Mouse (Mus musculus) liver, embryonic 16.5 days (tissue): ENCODE measurements around the gene Klf12. TPM values are rescaled to one million over a fixed set of nuclear protein-coding genes. Genes with fewer than 3 reads are reported as not detected.

ENCODE experiments used
- ATAC-seq: fragments of 200-750 bp; cut with Nextera tagmentation; 2 replicates; pipeline ENCODE4 v1.8.0; 2017; ENCODE audit warnings: low read depth, mild to moderate bottlenecking, moderate number of reproducible peaks, moderate library complexity
- H3K27ac ChIP-seq: fragments of 300-500 bp; sonication (generic); 2 replicates; pipeline ENCODE4 v1.5.1; 2014; ENCODE audit warnings: mild to moderate bottlenecking, low read length
- H3K27me3 ChIP-seq: fragments of 300-500 bp; sonication (generic); 2 replicates; pipeline ENCODE4 v1.6.1; 2014; ENCODE audit warnings: low read depth, low read length, mixed read lengths; ENCODE audit not compliant: control insufficient read depth, insufficient read depth
- H3K36me3 ChIP-seq: fragments of 300-500 bp; sonication (generic); 2 replicates; pipeline ENCODE4 v1.6.1; 2014; ENCODE audit warnings: mild to moderate bottlenecking; ENCODE audit not compliant: control insufficient read depth, insufficient read depth
- H3K4me1 ChIP-seq: fragments of 300-500 bp; sonication (generic); 2 replicates; pipeline ENCODE4 v1.6.1; 2014; ENCODE audit warnings: low read depth, low read length, mixed read lengths; ENCODE audit not compliant: control insufficient read depth
- H3K4me2 ChIP-seq: fragments of 300-500 bp; sonication (generic); 2 replicates; pipeline ENCODE4 v1.6.1; 2014; ENCODE audit warnings: low read depth, low read length, mixed read lengths
- H3K4me3 ChIP-seq: fragments of 300-500 bp; sonication (generic); 2 replicates; pipeline ENCODE4 v1.5.1; 2014; ENCODE audit warnings: low read depth, mild to moderate bottlenecking, low read length
- H3K9ac ChIP-seq: fragments of 300-500 bp; sonication (generic); 2 replicates; pipeline ENCODE4 v1.6.1; 2014; ENCODE audit warnings: low read depth, low read length
- H3K9me3 ChIP-seq: fragments of 300-500 bp; sonication (generic); replicated peaks from 2 replicates; pipeline ENCODE4 v1.6.1; 2016; ENCODE audit warnings: low read length; ENCODE audit not compliant: control insufficient read depth
- WGBS: fragments of 180-500 bp; shearing (Covaris S2); extraction: QIAGEN DNeasy Blood & Tissue Kit; methylation state at CpG from one replicate; pipeline ENCODE4 v1.1.7; 2014; ENCODE audit not compliant: insufficient replicate concordance; 5-methylcytosine and 5-hydroxymethylcytosine counted together
- polyA plus RNA-seq: library from polyadenylated mRNA; unstranded; fragments of >200 nt; fragmentation: Nextera tagmentation; extraction: Ambion mirVana; gene quantifications from 2 replicates; pipeline ENCODE4 v1.2.1, GENCODE M21; 2015

Klf12 gene
- polyA plus RNA-seq, 1 experiment from 2014 or later = 7.4 TPM

DNA sequence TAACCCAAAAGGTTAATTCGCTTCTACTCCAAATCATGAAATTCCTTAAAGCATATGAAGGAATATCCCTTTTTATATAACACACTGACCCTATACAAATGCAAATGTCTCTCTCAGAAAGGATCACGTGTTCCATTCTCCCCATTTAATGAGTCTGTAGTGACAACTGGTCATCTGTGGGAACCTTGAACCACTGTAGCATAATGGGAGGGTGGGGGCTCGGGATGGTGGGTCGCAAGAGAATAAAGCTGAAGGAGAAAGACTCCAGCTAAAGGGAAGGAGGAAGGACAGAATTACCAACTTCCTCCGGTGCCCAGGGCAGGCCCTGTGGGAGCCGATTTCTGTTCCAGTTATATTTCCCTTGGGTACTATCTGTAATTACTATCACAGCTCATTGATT lies 180.7 kb downstream of the Klf12 start:
- Histone ChIP-seq H3K27me3 (no peaks in the 10 kb centered on the region), H3K36me3 (no peaks in the 10 kb centered on the region), H3K4me2 (no peak overlapping the region), H3K4me3 (no peak overlapping the region), H3K9ac (no peak overlapping the region), H3K4me1 (no peaks in the 10 kb centered on the region), H3K9me3 (no peaks in the 10 kb centered on the region; the same call in 1 of the 2 replicates), H3K27ac (no peak overlapping the region)
- ATAC-seq = no peak
- WGBS = 67% methylated on average over 6 of the region's 6 CpGs

DNA sequence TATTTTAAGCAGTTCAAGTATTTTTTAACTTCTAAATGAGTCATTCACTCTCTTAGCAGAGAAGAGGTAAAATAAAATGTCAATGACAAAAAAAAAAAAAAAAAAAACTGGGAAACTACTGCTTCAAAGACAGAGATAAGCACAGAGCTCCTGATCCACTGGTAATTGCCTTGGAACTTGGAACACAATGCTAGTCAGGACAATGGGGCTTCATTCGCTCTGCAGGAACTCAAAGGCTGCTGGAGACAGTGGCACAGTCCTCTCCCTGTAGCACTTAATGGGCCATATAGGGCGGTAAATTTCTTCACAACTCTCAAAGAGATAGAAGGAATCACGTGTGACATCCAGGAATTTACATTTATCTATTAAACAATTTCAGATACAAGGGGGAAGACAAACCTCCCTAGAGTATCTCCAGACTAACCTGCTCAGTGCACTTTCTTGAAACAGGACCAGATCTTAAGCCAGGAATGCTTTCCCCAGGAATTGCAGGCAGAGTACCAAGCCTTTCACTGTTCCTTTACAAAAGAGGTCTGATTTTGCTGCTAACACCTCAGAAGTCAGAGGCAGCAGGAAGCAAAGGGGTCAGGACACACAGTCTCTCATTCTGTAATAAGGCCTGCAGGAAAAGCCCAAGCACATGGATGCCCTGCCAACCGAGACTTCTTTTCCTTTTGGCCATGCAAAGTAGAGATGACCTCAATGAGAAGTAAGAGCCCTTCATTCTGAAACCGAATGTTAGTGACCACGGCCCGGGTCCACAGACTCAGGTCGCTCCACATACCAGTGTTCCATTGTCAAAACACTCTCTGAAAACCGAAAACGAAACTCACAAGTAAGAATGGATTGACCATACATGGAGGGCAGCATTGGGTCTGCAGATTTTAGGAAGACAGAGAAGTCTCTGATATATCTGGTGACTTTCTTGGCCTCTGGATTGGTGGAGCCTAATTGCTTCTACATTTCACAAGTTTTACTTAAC lies 187.0 kb downstream of the Klf12 start:
- Histone ChIP-seq H3K9me3 (no peaks in the 10 kb centered on the region), H3K27ac (no peak overlapping the region), H3K9ac (no peak overlapping the region), H3K36me3 (no peaks in the 10 kb centered on the region), H3K4me3 (no peak overlapping the region), H3K27me3 (no peaks in the 10 kb centered on the region), H3K4me2 (no peak overlapping the region), H3K4me1 (no peaks in the 10 kb centered on the region)
- ATAC-seq = no peak
- 62% methylated on average over 10 of the region's 10 CpGs for WGBS

- Histone ChIP-seq H3K36me3 (no peaks in the 10 kb centered on the region), H3K4me3 (no peak overlapping the region), H3K4me2 (no peak overlapping the region), H3K9ac (no peak overlapping the region), H3K27ac (no peak overlapping the region), H3K9me3 (no peaks in the 10 kb centered on the region), H3K27me3 (no peaks in the 10 kb centered on the region), H3K4me1 (no peaks in the 10 kb centered on the region)
- no peak for ATAC-seq
- 43% methylated on average over 3 of the region's 3 CpGs for WGBS
These were observed 188.7 kb downstream of the Klf12 start for GRCm38 (mm10) chr14:100095730-100096129.

GRCm38 (mm10) chr14:100090517-100090916 lies 194.0 kb downstream of the Klf12 start:
- H3K9ac ChIP-seq = no peak overlapping the region
- H3K4me3 ChIP-seq = no peak overlapping the region
- no peaks in the 10 kb centered on the region for H3K9me3 ChIP-seq
- no peaks in the 10 kb centered on the region for H3K27me3 ChIP-seq
- no peak overlapping the region for H3K27ac ChIP-seq
- no peak for ATAC-seq
- 68% methylated on average over 1 of the region's 1 CpGs for WGBS
- H3K4me1 ChIP-seq = no peaks in the 10 kb centered on the region
- H3K36me3 ChIP-seq = no peaks in the 10 kb centered on the region
- no peak overlapping the region for H3K4me2 ChIP-seq

GRCm38 (mm10) chr14:100079620-100080019 lies 204.9 kb downstream of the Klf12 start:
- no peak overlapping the region for H3K9ac ChIP-seq
- H3K9me3 ChIP-seq = no peaks in the 10 kb centered on the region
- no peak overlapping the region for H3K4me2 ChIP-seq
- H3K4me1 ChIP-seq = no peaks in the 10 kb centered on the region
- H3K27ac ChIP-seq = no peak overlapping the region
- H3K4me3 ChIP-seq = no peak overlapping the region
- ATAC-seq = no peak
- 33% methylated on average over 4 of the region's 4 CpGs for WGBS
- no peaks in the 10 kb centered on the region for H3K36me3 ChIP-seq
- H3K27me3 ChIP-seq = no peaks in the 10 kb centered on the region

DNA sequence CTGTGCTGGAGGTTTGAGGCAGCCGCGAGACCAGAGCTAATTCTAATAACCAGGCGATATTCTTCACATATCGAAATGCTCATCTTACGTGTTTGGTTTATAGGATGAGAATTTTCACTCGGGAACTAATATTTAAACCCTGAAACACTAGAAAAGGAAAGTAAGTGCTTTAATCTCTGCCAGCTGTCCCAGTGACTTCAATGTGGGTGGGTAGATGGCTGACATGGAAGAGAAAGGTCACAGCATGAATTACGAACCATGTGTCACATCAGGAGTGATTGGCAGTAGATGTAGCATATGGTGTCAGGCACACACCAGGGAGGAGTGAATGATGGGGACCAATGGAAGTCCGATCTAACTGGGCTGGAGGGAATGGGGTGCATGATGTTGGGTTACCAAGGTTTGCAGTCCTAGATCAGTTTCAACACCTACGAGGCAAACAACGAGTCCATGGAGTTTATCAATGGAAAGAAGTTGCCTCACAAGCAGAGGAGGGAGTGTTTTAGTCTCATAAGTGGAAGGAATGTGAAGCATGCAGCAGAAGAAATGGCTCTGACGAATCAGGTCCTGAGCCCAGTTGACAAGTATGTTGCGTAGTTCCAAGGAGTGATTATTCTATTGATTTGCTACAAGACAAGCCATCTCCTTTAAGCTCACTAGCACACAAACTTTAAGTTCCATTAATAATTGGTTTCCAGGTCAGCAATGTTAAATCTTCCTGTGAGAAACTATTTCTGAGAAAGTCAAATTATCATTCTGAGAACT lies 211.9 kb downstream of the Klf12 start:
- H3K9ac ChIP-seq = no peak overlapping the region
- H3K27ac ChIP-seq = no peak overlapping the region
- no peaks in the 10 kb centered on the region for H3K27me3 ChIP-seq
- no peaks in the 10 kb centered on the region for H3K4me1 ChIP-seq
- no peak overlapping the region for H3K4me3 ChIP-seq
- H3K4me2 ChIP-seq = no peak overlapping the region
- H3K9me3 ChIP-seq = no peaks in the 10 kb centered on the region
- WGBS = 73% methylated on average over 12 of the region's 12 CpGs
- H3K36me3 ChIP-seq = no peaks in the 10 kb centered on the region
- ATAC-seq = no peak

GRCm38 (mm10) chr14:100069543-100070090 lies 214.9 kb downstream of the Klf12 start:
- H3K27me3 ChIP-seq = no peaks in the 10 kb centered on the region
- no peak for ATAC-seq
- no peak overlapping the region for H3K27ac ChIP-seq
- H3K4me1 ChIP-seq = no peaks in the 10 kb centered on the region
- no peaks in the 10 kb centered on the region for H3K36me3 ChIP-seq
- H3K9me3 ChIP-seq = no peaks in the 10 kb centered on the region
- WGBS = 50% methylated on average over 2 of the region's 2 CpGs
- no peak overlapping the region for H3K4me2 ChIP-seq
- no peak overlapping the region for H3K9ac ChIP-seq
- H3K4me3 ChIP-seq = no peak overlapping the region

- Histone ChIP-seq H3K27ac (no peak overlapping the region), H3K4me1 (no peaks in the 10 kb centered on the region), H3K9me3 (no peaks in the 10 kb centered on the region), H3K27me3 (no peaks in the 10 kb centered on the region), H3K4me2 (no peak overlapping the region), H3K36me3 (no peaks in the 10 kb centered on the region), H3K4me3 (no peak overlapping the region), H3K9ac (no peak overlapping the region)
- WGBS = 39% methylated on average over 5 of the region's 5 CpGs
- ATAC-seq = no peak
These were observed 215.8 kb downstream of the Klf12 start for GRCm38 (mm10) chr14:100068715-100069114.
